Mouse (Mus musculus) heart, adult 11 months (tissue): Measurements from ENCODE around the gene Ache.

Experiments
- DNase-seq: peaks from one replicate; pipeline ENCODE4 v3.0.0; 2022

The Ache gene

GRCm38 (mm10) chr5:137335066-137335465 is 47.7 kb downstream of the Ache start:
- peak; percentile 84 for DNase-seq

- peak; percentile 87 for DNase-seq
These were observed 49.9 kb downstream of the Ache start for GRCm38 (mm10) chr5:137337190-137337589.

GRCm38 (mm10) chr5:137338256-137338655 is 50.9 kb downstream of the Ache start:
- DNase-seq = peak; percentile 99

GRCm38 (mm10) chr5:137338663-137339289 is 51.5 kb downstream of the Ache start:
- peak; percentile 99 for DNase-seq

GRCm38 (mm10) chr5:137339290-137339979 is 52.1 kb downstream of the Ache start:
- peak; percentile 99 for DNase-seq

- DNase-seq = peak; percentile 89
These were observed 52.9 kb downstream of the Ache start for GRCm38 (mm10) chr5:137340222-137340621.

- DNase-seq = peak; percentile 57
These were observed 55.2 kb downstream of the Ache start for GRCm38 (mm10) chr5:137342407-137343012.

- peak; percentile 70 for DNase-seq
These were observed 56.1 kb downstream of the Ache start for GRCm38 (mm10) chr5:137343412-137343811.

GRCm38 (mm10) chr5:137343869-137344268 is 56.5 kb downstream of the Ache start:
- DNase-seq = peak; percentile 73
